Mouse (Mus musculus) NIH3T3 (cell line): Measurements from ENCODE around the gene Zcchc2.

Source experiments
- DNase-seq: peaks from one replicate; pipeline ENCODE4 v3.0.0-alpha.2; 2012; ENCODE audit warnings: low read depth

Gene Zcchc2

GRCm38 (mm10) chr1:105990138-105990821 is at the start of gene Zcchc2:
Gene Zcchc2, plus strand, starts transcription at chr1:105990406.
- DNase-seq = peak; percentile 99

- no peak for DNase-seq
Observed at GRCm38 (mm10) chr1:105944927-105945580, 45.2 kb upstream of the Zcchc2 start.

GRCm38 (mm10) chr1:105946581-105947540 is 43.3 kb upstream of the Zcchc2 start:
- peak; percentile 88 for DNase-seq

GRCm38 (mm10) chr1:105948352-105948751 is 41.9 kb upstream of the Zcchc2 start:
- DNase-seq = no peak

- DNase-seq = peak; percentile 51
Observed at GRCm38 (mm10) chr1:105953588-105953987, 36.6 kb upstream of the Zcchc2 start.

- DNase-seq = no peak
Observed at GRCm38 (mm10) chr1:105954047-105954446, 36.2 kb upstream of the Zcchc2 start.

- DNase-seq = no peak
Observed at GRCm38 (mm10) chr1:105956057-105956456, 34.1 kb upstream of the Zcchc2 start.

- no peak for DNase-seq
Observed at GRCm38 (mm10) chr1:105961472-105961871, 28.7 kb upstream of the Zcchc2 start.

GRCm38 (mm10) chr1:105962084-105962818 is 28.0 kb upstream of the Zcchc2 start:
- DNase-seq = no peak

GRCm38 (mm10) chr1:105962852-105963251 is 27.4 kb upstream of the Zcchc2 start:
- DNase-seq = no peak

- no peak for DNase-seq
Observed at GRCm38 (mm10) chr1:105964514-105964913, 25.7 kb upstream of the Zcchc2 start.

GRCm38 (mm10) chr1:105965189-105965588 is 25.0 kb upstream of the Zcchc2 start:
- peak; percentile 68 for DNase-seq

- DNase-seq = no peak
Observed at GRCm38 (mm10) chr1:105971490-105972170, 18.6 kb upstream of the Zcchc2 start.

GRCm38 (mm10) chr1:105974023-105974422 is 16.2 kb upstream of the Zcchc2 start:
- no peak for DNase-seq

GRCm38 (mm10) chr1:105977446-105978094 is 12.6 kb upstream of the Zcchc2 start:
- no peak for DNase-seq

GRCm38 (mm10) chr1:105980849-105981610 is 9.2 kb upstream of the Zcchc2 start:
- DNase-seq = peak; percentile 19

- DNase-seq = peak; percentile 62
Observed at GRCm38 (mm10) chr1:105982496-105983364, 7.5 kb upstream of the Zcchc2 start.

GRCm38 (mm10) chr1:105984172-105984571 is 6.0 kb upstream of the Zcchc2 start:
- DNase-seq = peak; percentile 60

- DNase-seq = peak; percentile 90
Observed at GRCm38 (mm10) chr1:105988171-105988570, 2.0 kb upstream of the Zcchc2 start.
